Mouse (Mus musculus) kidney, adult 2 months (tissue): ENCODE measurements around the gene Itm2b.

ENCODE experiments used
- CTCF ChIP-seq: fragments of 200-500 bp; conservative IDR thresholded peaks from 2 replicates; pipeline ENCODE4 v1.5.1; 2011; ENCODE audit warnings: low read depth, mild to moderate bottlenecking, control low read depth, low read length, moderate library complexity, mixed read lengths; ENCODE audit not compliant: insufficient read depth, insufficient read length
- POLR2A ChIP-seq: fragments of 200-500 bp; IDR thresholded peaks from one replicate; pipeline ENCODE4 v1.6.1; 2011; ENCODE audit warnings: low read depth, low read length, control low read depth

GRCm38 (mm10) chr14:73363782-73364181, 21.3 kb downstream of the Itm2b start:
- TF ChIP-seq POLR2A: no peak
- no peak for TF ChIP-seq CTCF
